Mouse (Mus musculus): ENCODE measurements around the gene Nkd2. TPM values are rescaled to one million over a fixed set of nuclear protein-coding genes. Genes with fewer than 3 reads are reported as not detected.

Gene Nkd2
- polyA plus RNA-seq, 1 experiment from 2014 or later: 3.0 TPM

DNA sequence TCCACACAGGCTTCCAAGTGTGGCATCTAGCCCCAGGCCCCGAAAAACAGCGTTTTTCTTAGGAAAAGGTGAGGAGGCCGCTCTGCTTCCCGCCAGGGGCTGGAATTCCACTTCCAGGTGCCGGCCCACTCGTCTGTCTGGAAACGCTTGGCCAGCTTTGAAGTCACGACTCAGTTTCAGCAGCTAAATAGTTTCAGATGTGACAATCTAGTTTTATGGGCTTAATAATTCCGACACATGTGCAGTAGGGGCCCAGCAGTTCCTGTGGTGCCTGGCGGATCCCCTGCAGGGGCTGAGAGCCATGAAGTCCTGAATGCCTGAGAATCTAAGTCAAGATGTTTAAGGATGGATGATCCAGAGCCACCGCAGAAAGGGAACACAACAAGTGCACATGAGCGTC is 13.6 kb downstream of the Nkd2 start:
- Histone ChIP-seq H3K4me2 (replicated peaks; ENCODE audit: low read depth, low read length) (no peak overlapping the region), H3K36me3 (ENCODE audit: control insufficient read depth, insufficient read depth, low read length) (no peaks in the 10 kb centered on the region), H3K27ac (ENCODE audit: low read length) (no peak overlapping the region), H3K9ac (replicated peaks; ENCODE audit: low read depth, low read length) (no peak overlapping the region), H3K4me1 (ENCODE audit: control insufficient read depth, insufficient read depth, low read length) (0 out of 2 replicates have a peak, but pooled peaks cover 5% of the 10 kb centered on the region), H3K27me3 (ENCODE audit: control insufficient read depth, insufficient read depth, low read length) (no peaks in the 10 kb centered on the region), H3K4me3 (ENCODE audit: low read depth, low read length) (no peak overlapping the region), H3K9me3 (ENCODE audit: control insufficient read depth, low read depth, low read length) (no peaks in the 10 kb centered on the region)
- ATAC-seq (ENCODE audit: insufficient number of reproducible peaks, insufficient read depth, low FRiP score, low read depth): no peak
- WGBS: 62% methylated on average over 12 of the region's 12 CpGs

- Histone ChIP-seq H3K27me3 (ENCODE audit: control insufficient read depth, insufficient read depth, low read length) (no peaks in the 10 kb centered on the region), H3K9ac (replicated peaks; ENCODE audit: low read depth, low read length) (no peak overlapping the region), H3K9me3 (ENCODE audit: control insufficient read depth, low read depth, low read length) (no peaks in the 10 kb centered on the region), H3K36me3 (ENCODE audit: control insufficient read depth, insufficient read depth, low read length) (no peaks in the 10 kb centered on the region), H3K4me3 (ENCODE audit: low read depth, low read length) (no peak overlapping the region), H3K4me1 (ENCODE audit: control insufficient read depth, insufficient read depth, low read length) (no peaks in the 10 kb centered on the region), H3K27ac (ENCODE audit: low read length) (no peak overlapping the region), H3K4me2 (replicated peaks; ENCODE audit: low read depth, low read length) (no peak overlapping the region)
- no peak; the same call in 1 of the 2 replicates for ATAC-seq (ENCODE audit: insufficient number of reproducible peaks, insufficient read depth, low FRiP score, low read depth)
- WGBS: 0% methylated on average over 2 of the region's 2 CpGs
Measured at GRCm38 (mm10) chr13:73831486-73831885, 15.9 kb downstream of the Nkd2 start.

- Histone ChIP-seq H3K4me2 (replicated peaks; ENCODE audit: low read depth, low read length) (no peak overlapping the region), H3K4me1 (ENCODE audit: control insufficient read depth, insufficient read depth, low read length) (no peaks in the 10 kb centered on the region), H3K9ac (replicated peaks; ENCODE audit: low read depth, low read length) (no peak overlapping the region), H3K36me3 (ENCODE audit: control insufficient read depth, insufficient read depth, low read length) (no peaks in the 10 kb centered on the region), H3K9me3 (ENCODE audit: control insufficient read depth, low read depth, low read length) (no peaks in the 10 kb centered on the region), H3K27me3 (ENCODE audit: control insufficient read depth, insufficient read depth, low read length) (no peaks in the 10 kb centered on the region), H3K27ac (ENCODE audit: low read length) (no peak overlapping the region), H3K4me3 (ENCODE audit: low read depth, low read length) (no peak overlapping the region)
- 81% methylated on average over 8 of the region's 8 CpGs for whole genome bisulfite sequencing
- ATAC-seq (ENCODE audit: insufficient number of reproducible peaks, insufficient read depth, low FRiP score, low read depth): no peak
Measured at GRCm38 (mm10) chr13:73827243-73827642, 20.2 kb downstream of the Nkd2 start.

- no peaks in the 10 kb centered on the region for H3K36me3 ChIP-seq (ENCODE audit: control insufficient read depth, insufficient read depth, low read length)
- no peak for ATAC-seq (ENCODE audit: insufficient number of reproducible peaks, insufficient read depth, low FRiP score, low read depth)
Measured at GRCm38 (mm10) chr13:73823711-73824110, 23.7 kb downstream of the Nkd2 start.

GRCm38 (mm10) chr13:73822187-73822800 is 25.1 kb downstream of the Nkd2 start:
- Histone ChIP-seq H3K4me1 (ENCODE audit: control insufficient read depth, insufficient read depth, low read length) (no peaks in the 10 kb centered on the region), H3K27ac (ENCODE audit: low read length) (no peak overlapping the region), H3K4me2 (replicated peaks; ENCODE audit: low read depth, low read length) (no peak overlapping the region), H3K4me3 (ENCODE audit: low read depth, low read length) (no peak overlapping the region), H3K9me3 (ENCODE audit: control insufficient read depth, low read depth, low read length) (no peaks in the 10 kb centered on the region), H3K36me3 (ENCODE audit: control insufficient read depth, insufficient read depth, low read length) (no peaks in the 10 kb centered on the region), H3K27me3 (ENCODE audit: control insufficient read depth, insufficient read depth, low read length) (no peaks in the 10 kb centered on the region), H3K9ac (replicated peaks; ENCODE audit: low read depth, low read length) (no peak overlapping the region)
- no peak; the same call in 1 of the 2 replicates for ATAC-seq (ENCODE audit: insufficient number of reproducible peaks, insufficient read depth, low FRiP score, low read depth)
- WGBS: 65% methylated on average over 4 of the region's 4 CpGs

More at GRCm38 (mm10) chr13:73823711-73824110, 23.7 kb downstream of the Nkd2 start:
- Histone ChIP-seq H3K4me3 (ENCODE audit: low read depth, low read length) (no peak overlapping the region), H3K4me2 (replicated peaks; ENCODE audit: low read depth, low read length) (no peak overlapping the region), H3K9ac (replicated peaks; ENCODE audit: low read depth, low read length) (no peak overlapping the region), H3K27me3 (ENCODE audit: control insufficient read depth, insufficient read depth, low read length) (no peaks in the 10 kb centered on the region), H3K27ac (ENCODE audit: low read length) (no peak overlapping the region), H3K9me3 (ENCODE audit: control insufficient read depth, low read depth, low read length) (no peaks in the 10 kb centered on the region), H3K4me1 (ENCODE audit: control insufficient read depth, insufficient read depth, low read length) (no peaks in the 10 kb centered on the region)
- 57% methylated on average over 6 of the region's 6 CpGs for WGBS

DNA sequence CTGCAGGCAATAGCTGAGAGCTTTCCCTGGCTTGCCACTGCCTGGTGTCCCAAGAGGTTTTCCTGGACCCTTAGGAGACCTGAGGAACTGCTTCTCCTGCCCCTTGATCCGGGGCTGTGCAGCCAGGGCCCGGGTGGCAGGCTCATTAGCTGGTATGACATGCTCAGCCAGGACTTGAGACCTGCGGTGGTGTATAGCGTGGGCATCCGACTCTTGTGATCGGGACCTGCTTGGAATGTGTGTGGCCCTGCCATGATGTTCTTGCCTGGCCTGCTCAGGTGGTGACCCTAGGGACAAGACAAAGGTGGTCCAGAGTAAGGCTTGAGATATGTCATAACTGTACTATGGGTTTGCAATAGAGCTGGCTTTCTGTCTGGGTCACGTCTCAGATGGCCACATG is 26.2 kb downstream of the Nkd2 start:
- ATAC-seq (ENCODE audit: insufficient number of reproducible peaks, insufficient read depth, low FRiP score, low read depth): no peak
- Histone ChIP-seq H3K9ac (replicated peaks; ENCODE audit: low read depth, low read length) (no peak overlapping the region), H3K27ac (ENCODE audit: low read length) (no peak overlapping the region), H3K27me3 (ENCODE audit: control insufficient read depth, insufficient read depth, low read length) (no peaks in the 10 kb centered on the region), H3K36me3 (ENCODE audit: control insufficient read depth, insufficient read depth, low read length) (peaks cover 1% of the 10 kb centered on the region; the same call in 1 of the 2 replicates), H3K4me2 (replicated peaks; ENCODE audit: low read depth, low read length) (no peak overlapping the region), H3K4me1 (ENCODE audit: control insufficient read depth, insufficient read depth, low read length) (no peaks in the 10 kb centered on the region), H3K9me3 (ENCODE audit: control insufficient read depth, low read depth, low read length) (no peaks in the 10 kb centered on the region), H3K4me3 (ENCODE audit: low read depth, low read length) (no peak overlapping the region)
- WGBS: 89% methylated on average over 7 of the region's 7 CpGs

DNA sequence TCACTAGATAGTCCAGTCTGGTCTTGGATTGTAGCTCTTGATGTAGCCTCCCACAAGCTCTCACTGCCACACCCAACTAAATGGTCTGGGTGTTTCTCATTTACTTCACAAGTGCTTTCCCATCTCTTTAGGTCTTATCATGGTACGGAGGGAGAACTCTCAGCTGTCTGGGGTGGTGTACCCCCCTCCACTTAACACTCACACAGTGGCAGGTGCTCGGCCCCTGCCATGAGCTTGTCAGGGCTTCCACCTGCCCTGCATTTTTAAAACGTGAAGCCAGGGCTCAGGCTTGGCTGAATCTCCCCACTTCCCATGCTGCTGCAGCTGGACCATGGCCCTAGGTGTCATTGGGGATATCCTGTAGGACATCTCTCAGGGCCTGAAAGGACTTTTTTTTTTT is 28.5 kb downstream of the Nkd2 start:
- no peak for ATAC-seq (ENCODE audit: insufficient number of reproducible peaks, insufficient read depth, low FRiP score, low read depth)
- Histone ChIP-seq H3K4me3 (ENCODE audit: low read depth, low read length) (no peak overlapping the region), H3K36me3 (ENCODE audit: control insufficient read depth, insufficient read depth, low read length) (peaks cover 18% of the 10 kb centered on the region; the same call in 1 of the 2 replicates), H3K9ac (replicated peaks; ENCODE audit: low read depth, low read length) (no peak overlapping the region), H3K27me3 (ENCODE audit: control insufficient read depth, insufficient read depth, low read length) (no peaks in the 10 kb centered on the region), H3K9me3 (ENCODE audit: control insufficient read depth, low read depth, low read length) (no peaks in the 10 kb centered on the region), H3K27ac (ENCODE audit: low read length) (no peak overlapping the region), H3K4me2 (replicated peaks; ENCODE audit: low read depth, low read length) (no peak overlapping the region), H3K4me1 (ENCODE audit: control insufficient read depth, insufficient read depth, low read length) (no peaks in the 10 kb centered on the region)
- WGBS: 86% methylated on average over 3 of the region's 3 CpGs

GRCm38 (mm10) chr13:73816338-73816737 is 31.1 kb downstream of the Nkd2 start:
- H3K4me3 ChIP-seq (ENCODE audit: low read depth, low read length): no peak overlapping the region
- no peak overlapping the region for H3K9ac ChIP-seq (replicated peaks; ENCODE audit: low read depth, low read length)
- no peaks in the 10 kb centered on the region for H3K27me3 ChIP-seq (ENCODE audit: control insufficient read depth, insufficient read depth, low read length)
- no peaks in the 10 kb centered on the region for H3K9me3 ChIP-seq (ENCODE audit: control insufficient read depth, low read depth, low read length)
- 75% methylated on average over 6 of the region's 6 CpGs for WGBS
- no peak overlapping the region for H3K4me2 ChIP-seq (replicated peaks; ENCODE audit: low read depth, low read length)
- H3K4me1 ChIP-seq (ENCODE audit: control insufficient read depth, insufficient read depth, low read length): no peaks in the 10 kb centered on the region
- no peak for ATAC-seq (ENCODE audit: insufficient number of reproducible peaks, insufficient read depth, low FRiP score, low read depth)
- no peak overlapping the region for H3K27ac ChIP-seq (ENCODE audit: low read length)
- H3K36me3 ChIP-seq (ENCODE audit: control insufficient read depth, insufficient read depth, low read length): peaks cover 24% of the 10 kb centered on the region; the same call in 1 of the 2 replicates

DNA sequence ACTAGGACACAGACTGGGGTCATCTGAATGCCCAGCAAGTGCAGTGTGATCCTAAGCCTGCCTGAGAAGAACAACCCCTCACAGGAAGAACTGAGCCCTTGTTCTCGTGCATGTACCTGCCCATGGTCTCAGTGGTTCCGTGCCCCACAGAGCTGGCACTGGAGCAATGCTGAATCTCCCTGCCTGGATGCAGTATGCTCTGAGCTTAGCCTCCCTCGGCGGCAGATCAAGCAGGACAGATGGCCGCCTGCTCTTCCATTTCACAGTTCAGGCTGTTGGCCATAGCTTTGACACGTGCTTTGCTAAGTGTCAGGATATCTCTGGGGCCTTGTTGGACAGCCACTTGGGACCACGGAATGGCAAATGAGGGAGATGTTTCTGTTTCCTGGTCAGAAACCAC is 33.2 kb downstream of the Nkd2 start:
- Histone ChIP-seq H3K27ac (ENCODE audit: low read length) (no peak overlapping the region), H3K4me1 (ENCODE audit: control insufficient read depth, insufficient read depth, low read length) (no peaks in the 10 kb centered on the region), H3K4me3 (ENCODE audit: low read depth, low read length) (no peak overlapping the region), H3K9me3 (ENCODE audit: control insufficient read depth, low read depth, low read length) (no peaks in the 10 kb centered on the region), H3K27me3 (ENCODE audit: control insufficient read depth, insufficient read depth, low read length) (no peaks in the 10 kb centered on the region), H3K36me3 (ENCODE audit: control insufficient read depth, insufficient read depth, low read length) (peaks cover 36% of the 10 kb centered on the region; the same call in 1 of the 2 replicates), H3K9ac (replicated peaks; ENCODE audit: low read depth, low read length) (no peak overlapping the region), H3K4me2 (replicated peaks; ENCODE audit: low read depth, low read length) (no peak overlapping the region)
- 87% methylated on average over 7 of the region's 7 CpGs for WGBS
- ATAC-seq (ENCODE audit: insufficient number of reproducible peaks, insufficient read depth, low FRiP score, low read depth): no peak
